Mouse (Mus musculus) induced T-regulatory cell, adult 2 months (primary cell): ENCODE results near the gene Erg28.

ENCODE experiments used
- DNase-seq: peaks from one replicate; pipeline ENCODE4 v3.0.0-alpha.2; 2012; ENCODE audit warnings: low read depth

Gene Erg28

GRCm38 (mm10) chr12:85824438-85825264 is at the start of gene Erg28, which contains the start of gene Ttll5:
TSS of gene Erg28 (minus strand) at chr12:85824550.
TSS of gene Ttll5 (plus strand) at chr12:85824659.
- DNase-seq = peak; percentile 98

- DNase-seq = no peak
These were observed 45.1 kb upstream of the Erg28 start for GRCm38 (mm10) chr12:85869423-85869822.

GRCm38 (mm10) chr12:85867125-85867524 is 42.8 kb upstream of the Erg28 start:
- peak; percentile 41 for DNase-seq

GRCm38 (mm10) chr12:85866624-85867023 is 42.3 kb upstream of the Erg28 start:
- no peak for DNase-seq

- DNase-seq = peak; percentile 45
These were observed 41.2 kb upstream of the Erg28 start for GRCm38 (mm10) chr12:85865526-85865925.

- DNase-seq = no peak
These were observed 38.2 kb upstream of the Erg28 start for GRCm38 (mm10) chr12:85862514-85862913.

- no peak for DNase-seq
These were observed 35.3 kb upstream of the Erg28 start for GRCm38 (mm10) chr12:85859511-85860189.

- no peak for DNase-seq
These were observed 34.8 kb upstream of the Erg28 start for GRCm38 (mm10) chr12:85859111-85859510.

GRCm38 (mm10) chr12:85857300-85857699 is 33.0 kb upstream of the Erg28 start:
- no peak for DNase-seq

GRCm38 (mm10) chr12:85854271-85854670 is 29.9 kb upstream of the Erg28 start:
- DNase-seq = no peak

- no peak for DNase-seq
These were observed 29.5 kb upstream of the Erg28 start for GRCm38 (mm10) chr12:85853836-85854235.

- DNase-seq = no peak
These were observed 26.3 kb upstream of the Erg28 start for GRCm38 (mm10) chr12:85850661-85851060.

- peak; percentile 58 for DNase-seq
These were observed 24.0 kb upstream of the Erg28 start for GRCm38 (mm10) chr12:85848164-85848958.

- peak; percentile 57 for DNase-seq
These were observed 15.1 kb upstream of the Erg28 start for GRCm38 (mm10) chr12:85839371-85840000.

GRCm38 (mm10) chr12:85837765-85838164 is 13.4 kb upstream of the Erg28 start:
- peak; percentile 22 for DNase-seq

- DNase-seq = no peak
These were observed 10.2 kb upstream of the Erg28 start for GRCm38 (mm10) chr12:85834543-85834942.

GRCm38 (mm10) chr12:85830691-85831090 is 6.3 kb upstream of the Erg28 start:
- no peak for DNase-seq

- DNase-seq = no peak
These were observed 5.5 kb upstream of the Erg28 start for GRCm38 (mm10) chr12:85829866-85830265.

GRCm38 (mm10) chr12:85828856-85829255 is 4.5 kb upstream of the Erg28 start:
- no peak for DNase-seq

GRCm38 (mm10) chr12:85825822-85826221 is 1.5 kb upstream of the Erg28 start:
- no peak for DNase-seq

- no peak for DNase-seq
These were observed 1.0 kb upstream of the Erg28 start for GRCm38 (mm10) chr12:85825361-85825760.

GRCm38 (mm10) chr12:85822051-85822450 is 2.3 kb downstream of the Erg28 start:
- DNase-seq = no peak
